Mouse (Mus musculus): ENCODE measurements around the gene Rbpj. TPM values are rescaled to one million over a fixed set of nuclear protein-coding genes. Genes with fewer than 3 reads are reported as not detected.
A peak's percentile ranks its signal among the peaks of the same experiment; 100 is the strongest.

Gene Rbpj
- total and polyA plus RNA-seq, 3 experiments = 40.5 to 62.8 (median 61.3) TPM

GRCm38 (mm10) chr5:53436905-53437632, 28.9 kb upstream of the Rbpj start:
- Histone ChIP-seq H3K79me2 (replicated peaks; ENCODE audit: control insufficient read depth, extremely low read depth, insufficient read depth, poor library complexity, severe bottlenecking) (no peaks in the 10 kb centered on the region), H3K4me3 (replicated peaks in 1 of 3; ENCODE audit: low read depth in 2 of 3, low read length in 2 of 3, poor library complexity in 1 of 3) (no peak overlapping the region), H3K27me3 (replicated peaks) (no peaks in the 10 kb centered on the region), H3K4me1 (ENCODE audit: control insufficient read depth in 1 of 2, insufficient read depth in 2 of 2) (peaks cover 13 to 24% of the 10 kb centered on the region in 2 experiments), H3K9ac (ENCODE audit: insufficient read depth, low read depth) (no peak overlapping the region), H3K9me3 (replicated peaks; ENCODE audit: low read length) (no peaks in the 10 kb centered on the region), H3K36me3 (replicated peaks in 1 of 2; ENCODE audit: control insufficient read depth in 1 of 2, insufficient read depth in 1 of 2, low read length in 1 of 2) (no peaks in the 10 kb centered on the region), H3K4me2 (ENCODE audit: insufficient read depth, low read depth, poor library complexity, severe bottlenecking) (no peak overlapping the region), H3K27ac (ENCODE audit: insufficient read depth, low read depth) (no peak overlapping the region)
- DNase-seq (ENCODE audit: extremely low read depth) = peak; percentile 60
- peak; percentile 46 for TF ChIP-seq CHD2 (IDR thresholded peaks at IDR 0.05; ENCODE audit: low read length)
- TF ChIP-seq BHLHE40 (IDR thresholded peaks at IDR 0.05; ENCODE audit: low read depth, low read length) = no peak; the same call in 1 of the 2 replicates
- no peak for TF ChIP-seq TBP (conservative IDR thresholded peaks at IDR 0.05; ENCODE audit: low read depth, low read length)
- peak; percentile 87 for TF ChIP-seq MAX (IDR thresholded peaks at IDR 0.05; ENCODE audit: low read length)
- TF ChIP-seq GABPA (IDR thresholded peaks at IDR 0.05; ENCODE audit: insufficient replicate concordance, low read depth, low read length) = no peak
- peak; percentile 74 for TF ChIP-seq TCF12 (IDR thresholded peaks at IDR 0.05; ENCODE audit: low read depth, low read length)
- no peak for TF ChIP-seq POLR2AphosphoS2 (IDR thresholded peaks at IDR 0.05; ENCODE audit: low read depth, low read length)
- no peak; the same call in 1 of the 2 replicates for TF ChIP-seq SIN3A (IDR thresholded peaks at IDR 0.05; ENCODE audit: low read length)
- no peak for TF ChIP-seq NRF1 (IDR thresholded peaks at IDR 0.05; ENCODE audit: low read depth, low read length)
- TF ChIP-seq ETS1 (conservative IDR thresholded peaks at IDR 0.05; ENCODE audit: low read depth, low read length) = peak; percentile 77
- no peak for TF ChIP-seq ZMIZ1 (IDR thresholded peaks at IDR 0.05; ENCODE audit: low read depth, low read length)
- TF ChIP-seq MYC (IDR thresholded peaks at IDR 0.05; ENCODE audit: low read depth, low read length) = peak; percentile 28; the same call in 1 of the 2 replicates
- no peak for TF ChIP-seq UBTF (IDR thresholded peaks at IDR 0.05; ENCODE audit: low read depth, low read length)
- peak; percentile 34; the same call in 1 of the 2 replicates for TF ChIP-seq MXI1 (IDR thresholded peaks at IDR 0.05; ENCODE audit: low read depth, low read length)
- TF ChIP-seq USF1 (IDR thresholded peaks at IDR 0.05; ENCODE audit: low read depth, low read length) = no peak
- peak; percentile 67 for TF ChIP-seq EP300 (IDR thresholded peaks at IDR 0.05; ENCODE audit: low read length)
- no peak for TF ChIP-seq KAT2A (IDR thresholded peaks at IDR 0.05; ENCODE audit: insufficient replicate concordance, low read length)
- 0 out of 2 replicates have a peak, but pooled peaks have one; percentile 14 for TF ChIP-seq MEF2A (IDR thresholded peaks at IDR 0.05; ENCODE audit: borderline replicate concordance, low read depth, low read length)
- no peak for TF ChIP-seq CTCF (conservative IDR thresholded peaks at IDR 0.05 in 1 of 2, IDR thresholded peaks at IDR 0.05 in 1 of 2; ENCODE audit: low read depth in 2 of 2, low read length in 2 of 2)
- no peak for TF ChIP-seq USF2 (conservative IDR thresholded peaks at IDR 0.05; ENCODE audit: low read depth, low read length)
- TF ChIP-seq E2F4 (IDR thresholded peaks at IDR 0.05; ENCODE audit: insufficient replicate concordance, low read depth, low read length) = no peak
- 0 out of 2 replicates have a peak, but pooled peaks have one; percentile 29 for TF ChIP-seq RCOR1 (conservative IDR thresholded peaks at IDR 0.05; ENCODE audit: low read depth, low read length)
- TF ChIP-seq ZNF384 (IDR thresholded peaks at IDR 0.05; ENCODE audit: low read depth, low read length) = no peak
- TF ChIP-seq MAZ (IDR thresholded peaks at IDR 0.05; ENCODE audit: low read depth, low read length) = no peak
- no peak for TF ChIP-seq JUN (IDR thresholded peaks at IDR 0.05; ENCODE audit: insufficient read depth, low read depth, low read length)
- in situ Hi-C loops (cut with MboI; ENCODE audit: low pct_ligation_motif_present, low pct_unique_long_range_greater_than_20kb, low sequenced_read_pairs) = no loop called here
- dilution Hi-C loops (cut with MboI; ENCODE audit: extremely low pct_ligation_motif_present, extremely low pct_unique_long_range_greater_than_20kb, low sequenced_read_pairs) = no loop called here
